Mouse (Mus musculus): ENCODE measurements at regions not wholly inside any gene's neighbourhood (a gene's known extent, or its start where the extent isn't known, plus 50 kb on each side); places are given as distances from the start of the nearest gene placed in this dataset.

DNA sequence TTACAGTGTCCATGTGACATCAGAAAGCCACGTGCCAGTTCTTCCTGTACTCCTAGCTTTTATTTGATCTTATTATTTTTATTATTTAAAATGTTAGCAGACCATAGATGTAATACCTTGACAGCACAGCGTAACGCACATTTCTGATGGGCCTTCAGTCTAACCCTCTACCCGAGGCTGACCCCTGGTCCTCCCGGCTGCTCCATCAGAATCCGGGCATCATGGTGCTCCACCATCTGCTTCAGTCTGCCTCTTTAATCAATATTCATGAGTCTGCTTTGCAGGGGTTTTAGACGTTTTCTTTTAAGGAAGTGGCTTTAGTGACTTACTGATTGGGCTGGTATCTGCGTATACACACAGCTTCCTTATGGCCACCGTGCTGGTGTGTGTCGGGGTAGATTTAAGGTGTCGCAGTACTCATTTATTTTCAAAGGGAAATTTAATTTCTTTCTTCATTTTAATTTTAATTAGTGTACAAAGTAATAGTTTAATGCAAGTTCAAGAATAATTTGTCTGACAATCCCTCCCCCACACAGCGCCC lies 265.2 kb upstream of the Sox2 start:
- no peak for DNase-seq (ENCODE audit: extremely low spot score, low spot score)

GRCm38 (mm10) chr3:34377913-34378312 lies 272.3 kb upstream of the Sox2 start:
- no peak for DNase-seq (ENCODE audit: extremely low spot score, low spot score)

- DNase-seq (ENCODE audit: extremely low spot score, low spot score), result no peak
Measured at GRCm38 (mm10) chr3:34377329-34377728, 272.9 kb upstream of the Sox2 start.

GRCm38 (mm10) chr3:34371418-34371817 lies 278.8 kb upstream of the Sox2 start:
- DNase-seq (ENCODE audit: extremely low spot score, low spot score), result no peak

GRCm38 (mm10) chr3:34338100-34338499 lies 257.0 kb upstream of the Dnajc19 start:
- DNase-seq (ENCODE audit: extremely low spot score, low spot score), result no peak

DNA sequence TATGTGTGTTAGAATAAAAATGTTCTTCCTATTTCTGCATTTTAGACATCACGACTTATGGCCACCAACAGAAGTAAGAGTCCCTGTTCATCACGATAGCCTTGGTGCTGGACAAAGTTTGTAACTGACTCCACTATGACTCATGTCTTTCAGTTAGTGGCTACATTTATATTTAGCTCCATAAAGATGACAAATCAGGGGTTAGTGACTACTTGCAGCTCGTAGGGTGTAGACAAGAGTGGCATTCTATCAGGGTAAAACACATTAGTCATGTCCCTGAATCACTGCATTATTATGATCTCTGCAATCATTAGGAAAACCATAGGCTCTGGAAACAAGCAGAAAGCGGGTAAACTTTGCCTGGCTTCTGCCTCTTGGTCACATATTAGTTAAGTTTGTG lies 252.4 kb upstream of the Dnajc19 start:
- DNase-seq (ENCODE audit: extremely low spot score, low spot score), result no peak

GRCm38 (mm10) chr3:34331889-34332276 lies 250.8 kb upstream of the Dnajc19 start:
- DNase-seq (ENCODE audit: extremely low spot score, low spot score), result no peak

- DNase-seq (ENCODE audit: extremely low spot score, low spot score), result no peak
Measured at GRCm38 (mm10) chr3:34330970-34331888, 250.1 kb upstream of the Dnajc19 start.

DNA sequence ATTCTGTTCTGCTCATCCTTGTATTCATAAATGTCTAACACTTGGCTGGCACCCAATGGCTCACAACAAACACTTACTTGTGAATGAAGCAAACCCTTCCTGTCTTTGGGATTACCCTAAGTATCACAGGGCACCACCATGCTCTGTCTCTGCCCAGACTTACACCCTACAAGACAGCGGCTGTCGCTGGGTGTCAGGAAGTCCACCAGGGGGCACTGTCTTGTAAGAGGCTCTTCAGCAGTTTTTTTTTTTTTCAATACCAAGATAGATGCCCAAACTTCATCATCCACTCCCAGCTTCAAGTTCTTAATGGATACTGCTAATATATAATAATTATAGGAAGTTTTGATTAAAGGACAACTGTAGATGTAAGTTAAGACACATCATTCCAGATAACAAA lies 247.7 kb upstream of the Dnajc19 start:
- DNase-seq (ENCODE audit: extremely low spot score, low spot score), result no peak

DNA sequence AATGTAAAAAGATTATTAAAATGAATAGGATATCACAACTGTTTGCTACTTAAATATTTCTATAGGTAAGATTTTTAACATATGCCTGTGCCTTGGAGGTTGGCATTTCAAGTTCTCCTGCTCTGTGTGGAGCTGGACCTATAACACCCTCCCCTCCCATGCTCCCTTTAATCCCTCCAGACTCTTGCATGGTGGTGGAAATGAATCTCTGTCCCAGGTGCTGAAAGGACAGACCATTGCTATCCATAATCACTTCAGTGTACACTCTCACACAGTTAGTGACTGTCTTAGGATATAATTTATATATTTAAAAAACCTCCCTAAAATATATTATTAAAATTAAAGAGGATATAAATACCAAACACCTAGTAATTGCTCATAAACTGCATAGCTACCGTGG lies 244.5 kb upstream of the Dnajc19 start:
- no peak for DNase-seq (ENCODE audit: extremely low spot score, low spot score)

- DNase-seq (ENCODE audit: extremely low spot score, low spot score), result no peak
Measured at GRCm38 (mm10) chr3:34322527-34323210, 241.5 kb upstream of the Dnajc19 start.

- no peak for DNase-seq (ENCODE audit: extremely low spot score, low spot score)
Measured at GRCm38 (mm10) chr3:34314798-34315197, 233.7 kb upstream of the Dnajc19 start.

DNA sequence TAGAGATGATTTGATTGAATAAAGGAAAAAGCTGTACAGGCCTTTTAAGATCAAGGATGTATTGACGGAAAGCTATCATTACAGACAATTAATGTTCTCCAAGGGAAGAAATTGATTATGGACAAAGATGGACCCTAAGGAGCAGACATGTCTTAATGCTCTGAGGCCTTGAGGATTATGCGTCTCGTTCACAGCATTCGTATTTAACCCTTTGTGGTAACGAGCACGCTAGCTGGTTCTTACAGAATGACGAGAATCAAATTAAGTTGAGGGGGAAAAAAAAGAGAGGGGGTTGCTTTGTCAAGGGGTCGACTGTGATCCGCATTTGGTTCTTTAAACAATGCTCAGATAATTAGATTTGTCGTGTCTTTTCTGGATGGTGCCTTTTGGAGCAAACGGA lies 233.3 kb upstream of the Dnajc19 start:
- no peak for DNase-seq (ENCODE audit: extremely low spot score, low spot score)

GRCm38 (mm10) chr3:34311944-34312343 lies 230.8 kb upstream of the Dnajc19 start:
- DNase-seq (ENCODE audit: extremely low spot score, low spot score), result no peak

- DNase-seq (ENCODE audit: extremely low spot score, low spot score), result no peak
Measured at GRCm38 (mm10) chr3:34299637-34300036, 218.5 kb upstream of the Dnajc19 start.

- no peak for DNase-seq (ENCODE audit: extremely low spot score, low spot score)
Measured at GRCm38 (mm10) chr3:34287836-34288235, 206.7 kb upstream of the Dnajc19 start.

- no peak for DNase-seq (ENCODE audit: extremely low spot score, low spot score)
Measured at GRCm38 (mm10) chr3:34270154-34270553, 189.0 kb upstream of the Dnajc19 start.

GRCm38 (mm10) chr3:34266462-34266861 lies 185.3 kb upstream of the Dnajc19 start:
- DNase-seq (ENCODE audit: extremely low spot score, low spot score), result no peak

GRCm38 (mm10) chr3:34264811-34265210 lies 183.7 kb upstream of the Dnajc19 start:
- DNase-seq (ENCODE audit: extremely low spot score, low spot score), result no peak

- no peak for DNase-seq (ENCODE audit: extremely low spot score, low spot score)
Measured at GRCm38 (mm10) chr3:34252730-34253337, 171.7 kb upstream of the Dnajc19 start.

DNA sequence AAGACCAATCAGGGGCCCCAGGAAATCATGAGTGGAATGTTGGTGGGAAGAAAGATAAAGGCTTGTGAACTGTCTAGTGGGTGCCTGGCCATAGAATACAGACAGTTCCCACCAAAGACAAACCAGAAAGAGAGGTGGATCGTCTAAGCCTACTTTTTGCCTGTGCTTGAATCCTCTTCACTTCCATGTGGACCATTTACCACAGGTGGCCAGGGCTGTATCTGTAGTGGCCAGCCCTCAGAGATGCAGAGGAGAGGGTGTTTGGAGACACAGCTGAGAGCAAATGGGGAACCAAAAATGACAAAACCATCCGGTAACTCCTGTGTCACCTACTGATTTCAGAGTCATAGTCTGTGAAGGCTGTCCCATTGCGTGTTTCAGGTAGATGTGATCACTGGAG lies 161.0 kb upstream of the Dnajc19 start:
- DNase-seq (ENCODE audit: extremely low spot score, low spot score), result no peak

DNA sequence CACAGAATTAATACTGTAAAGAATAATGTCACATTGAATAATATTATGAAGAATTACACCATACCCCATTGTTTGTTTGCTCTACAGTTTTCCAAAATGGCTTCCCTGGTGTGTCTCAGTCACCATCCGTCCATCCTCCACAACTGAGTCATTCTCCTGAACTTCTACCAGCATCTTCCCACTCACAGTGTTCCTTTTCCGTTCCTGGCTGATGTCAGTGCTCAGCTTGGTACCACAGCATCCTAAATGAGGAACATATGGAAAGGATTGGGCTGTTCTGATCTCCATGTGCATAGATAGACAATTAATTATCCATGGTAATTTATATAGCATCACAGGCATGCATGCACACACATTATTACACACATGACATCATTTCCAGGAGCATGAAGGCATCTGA lies 158.9 kb upstream of the Dnajc19 start:
- no peak for DNase-seq (ENCODE audit: extremely low spot score, low spot score)
